Mouse (Mus musculus) liver, adult 2 months (tissue): ENCODE data around the gene Zfp27. TPM values are rescaled to one million over a fixed set of nuclear protein-coding genes. Genes with fewer than 3 reads are reported as not detected.

Experiments
- DNase-seq: peaks from one replicate; pipeline ENCODE4 v3.0.0-alpha.2; 2011; ENCODE audit warnings: low read depth, low spot score; ENCODE audit errors: extremely low read depth
- H3K27ac ChIP-seq: fragments of 200-500 bp; replicated peaks from 2 replicates; pipeline ENCODE4 v1.5.1; 2012; ENCODE audit warnings: low read depth, mild to moderate bottlenecking, control low read depth, inconsistent platforms, low read length; ENCODE audit not compliant: insufficient read depth
- H3K27me3 ChIP-seq: fragments of 200-500 bp; 2 replicates; pipeline ENCODE4 v1.6.1; 2012; ENCODE audit warnings: mild to moderate bottlenecking, moderate library complexity, low read length, inconsistent platforms; ENCODE audit not compliant: control insufficient read depth, insufficient read depth
- H3K36me3 ChIP-seq: fragments of 200-500 bp; 2 replicates; pipeline ENCODE4 v1.6.1; 2012; ENCODE audit warnings: low read length, inconsistent platforms; ENCODE audit not compliant: control insufficient read depth, insufficient read depth
- H3K4me1 ChIP-seq: fragments of 200-500 bp; 2 replicates; pipeline ENCODE4 v1.6.1; 2011; ENCODE audit warnings: low read length; ENCODE audit not compliant: control insufficient read depth, insufficient read depth
- H3K4me3 ChIP-seq: fragments of 200-500 bp; 2 replicates; pipeline ENCODE4 v1.5.1; 2011; ENCODE audit warnings: low read depth, mild to moderate bottlenecking, control low read depth, low read length, moderate library complexity; ENCODE audit not compliant: insufficient read depth
- H3K79me2 ChIP-seq: fragments of 200-500 bp; 2 replicates; pipeline ENCODE4 v1.6.1; 2012; ENCODE audit warnings: inconsistent platforms, mild to moderate bottlenecking, low read length, moderate library complexity; ENCODE audit not compliant: control insufficient read depth, insufficient read depth
- H3K9ac ChIP-seq: fragments of 200-500 bp; 2 replicates; pipeline ENCODE4 v1.6.1; 2012; ENCODE audit warnings: low read depth, mild to moderate bottlenecking, control low read depth, inconsistent platforms, low read length
- CTCF ChIP-seq: fragments of 200-500 bp; IDR thresholded peaks from 2 replicates; pipeline ENCODE4 v1.5.1; 2011; ENCODE audit warnings: low read depth, low read length, control low read depth
- POLR2A ChIP-seq: fragments of 200-500 bp; IDR thresholded peaks from 2 replicates; pipeline ENCODE4 v1.6.1; 2011; ENCODE audit warnings: low read length, control low read depth; ENCODE audit not compliant: insufficient read depth; ENCODE audit errors: extremely low read depth
- WGBS: fragments of 180-500 bp; shearing (Covaris S2); methylation state at CpG from one replicate; pipeline ENCODE4 v1.1.7; 2018; 5-methylcytosine and 5-hydroxymethylcytosine counted together
- polyA plus RNA-seq: library from polyadenylated mRNA; depleted of rRNA; stranded (reverse); fragments of >200 nt; gene quantifications from 2 replicates; pipeline ENCODE4 v1.2.3, GENCODE M21; 2012; rRNA removed
- total RNA-seq: library from RNA; depleted of rRNA; stranded (reverse); fragments of >200 nt; gene quantifications from 2 replicates; pipeline ENCODE4 v1.2.3, GENCODE M21; 2014; rRNA removed

The Zfp27 gene
- total RNA-seq (3.6 and 4.6 TPM in 2 replicates), polyA plus RNA-seq (1.1 and 1.3 TPM in 2 replicates)

DNA sequence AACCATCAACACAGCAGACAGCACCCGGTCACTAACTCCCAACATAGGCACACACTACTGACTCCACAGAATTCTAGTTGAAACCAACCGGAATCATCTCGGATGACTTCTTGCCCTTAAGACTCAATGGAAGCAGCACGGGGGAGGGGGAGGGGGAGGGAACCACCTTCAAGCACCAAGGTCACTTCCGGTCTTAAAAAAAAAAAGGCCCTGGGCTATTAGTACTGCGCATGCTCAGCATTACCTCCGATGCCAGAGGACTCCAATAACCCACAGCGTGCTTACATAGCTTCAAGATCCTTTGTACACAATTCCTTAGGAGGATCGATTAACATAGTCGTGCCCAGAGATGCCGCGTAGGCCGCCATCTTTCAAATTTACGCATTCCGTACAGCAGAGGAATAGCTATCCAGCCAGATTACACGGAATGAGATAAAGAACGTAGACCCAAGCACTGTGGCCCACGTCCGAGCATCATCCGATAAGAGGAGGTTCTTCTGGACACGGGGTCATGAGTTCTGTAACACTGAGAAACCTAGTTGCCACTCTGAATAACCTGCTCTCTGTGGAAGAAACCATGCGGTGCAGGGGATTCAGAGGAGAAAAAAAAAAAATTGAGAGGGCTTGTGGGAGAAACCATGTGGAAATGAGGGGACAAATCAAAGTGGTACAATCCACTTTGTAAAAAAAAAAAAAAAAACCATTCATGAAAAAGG is at the start of gene Zfp27:
Gene Zfp27, minus strand, starts transcription at position 607 of the 716 bp plus-strand sequence.
- TF ChIP-seq CTCF, result no peak
- TF ChIP-seq POLR2A, result no peak
- Histone ChIP-seq H3K9ac (peak within 1 kb of the TSS; percentile 85), H3K79me2 (no peaks in the 10 kb centered on the region; the same call in 1 of the 2 replicates), H3K4me1 (no peaks in the 10 kb centered on the region), H3K4me3 (peak within 1 kb of the TSS; percentile 77), H3K27me3 (no peaks in the 10 kb centered on the region), H3K27ac (peak within 1 kb of the TSS; percentile 81), H3K36me3 (peaks cover 16% of the 10 kb centered on the region)
- under 1% methylated on average over 22 of the region's 22 CpGs for WGBS
- DNase-seq, result peak; percentile 95

GRCm38 (mm10) chr7:29954731-29955130 is 48.4 kb upstream of the Zfp27 start:
- peak overlapping the region; percentile 84; the same call in 1 of the 2 replicates for H3K4me3 ChIP-seq
- no peaks in the 10 kb centered on the region for H3K4me1 ChIP-seq
- no peak overlapping the region for H3K27ac ChIP-seq
- H3K9ac ChIP-seq, result no peak overlapping the region; the same call in 1 of the 2 replicates
- TF ChIP-seq POLR2A (no peak), CTCF (peak; percentile 59)
- H3K79me2 ChIP-seq, result no peaks in the 10 kb centered on the region
- no peaks in the 10 kb centered on the region for H3K27me3 ChIP-seq
- WGBS, result 13% methylated on average over 4 of the region's 4 CpGs
- DNase-seq, result peak; percentile 69
- no peaks in the 10 kb centered on the region for H3K36me3 ChIP-seq

DNA sequence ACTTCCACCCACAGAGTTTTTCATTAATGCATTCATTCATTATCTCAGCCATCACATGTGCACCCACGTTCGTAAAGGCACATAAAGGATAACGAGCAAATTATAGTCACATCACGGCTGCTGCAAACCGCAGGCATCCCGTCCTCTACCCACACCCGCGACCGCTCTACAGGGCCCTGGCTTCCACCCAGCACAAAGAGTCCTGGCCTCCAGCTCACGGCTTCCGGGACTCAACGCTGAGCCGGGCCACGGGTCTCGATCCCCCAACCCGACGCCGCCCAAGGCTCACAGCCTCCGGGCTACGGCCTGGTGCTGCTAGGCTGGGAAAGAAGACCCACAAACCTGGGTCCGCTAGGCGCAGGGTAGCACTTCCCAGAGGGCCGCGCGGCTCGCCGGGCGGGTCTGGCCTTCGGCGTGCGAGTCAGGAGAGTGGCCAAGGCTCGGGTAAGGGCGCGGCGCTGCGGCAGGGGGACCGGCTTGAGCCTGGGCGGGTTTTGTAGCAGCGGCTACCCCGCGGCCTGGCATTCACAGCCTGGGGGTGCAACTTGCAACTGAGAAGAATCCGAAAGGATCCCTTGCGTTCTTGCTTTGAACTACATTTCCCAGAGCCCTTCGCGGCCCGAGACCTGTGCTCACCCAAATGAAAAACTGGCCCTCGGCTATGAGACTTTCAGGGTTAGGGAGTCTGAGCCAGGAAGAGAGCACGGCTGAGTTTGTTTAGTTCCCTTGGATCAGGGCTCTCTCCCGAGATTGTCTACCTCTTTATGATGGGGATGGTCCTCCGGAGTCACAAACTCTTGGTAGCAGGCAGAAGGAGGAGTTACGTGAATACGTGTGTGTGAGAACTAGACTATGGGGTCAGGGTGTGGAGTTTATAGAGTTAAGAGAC is 47.4 kb upstream of the Zfp27 start, which contains the start of gene Zfp74:
Gene Zfp74, minus strand, starts transcription at position 577 of the 889 bp plus-strand sequence.
- H3K27ac ChIP-seq, result peak within 1 kb of the TSS; percentile 85
- peak; percentile 86 for DNase-seq
- H3K4me1 ChIP-seq, result no peaks in the 10 kb centered on the region
- no peaks in the 10 kb centered on the region for H3K79me2 ChIP-seq
- H3K4me3 ChIP-seq, result peak within 1 kb of the TSS; percentile 84
- 1% methylated on average over 52 of the region's 52 CpGs for WGBS
- H3K27me3 ChIP-seq, result no peaks in the 10 kb centered on the region
- no peak for TF ChIP-seq CTCF
- TF ChIP-seq POLR2A, result 0 out of 2 replicates have a peak, but pooled peaks have one; percentile 38
- 0 out of 2 replicates have a peak, but pooled peaks cover 2% of the 10 kb centered on the region for H3K36me3 ChIP-seq
- H3K9ac ChIP-seq, result peak within 1 kb of the TSS; percentile 87

DNA sequence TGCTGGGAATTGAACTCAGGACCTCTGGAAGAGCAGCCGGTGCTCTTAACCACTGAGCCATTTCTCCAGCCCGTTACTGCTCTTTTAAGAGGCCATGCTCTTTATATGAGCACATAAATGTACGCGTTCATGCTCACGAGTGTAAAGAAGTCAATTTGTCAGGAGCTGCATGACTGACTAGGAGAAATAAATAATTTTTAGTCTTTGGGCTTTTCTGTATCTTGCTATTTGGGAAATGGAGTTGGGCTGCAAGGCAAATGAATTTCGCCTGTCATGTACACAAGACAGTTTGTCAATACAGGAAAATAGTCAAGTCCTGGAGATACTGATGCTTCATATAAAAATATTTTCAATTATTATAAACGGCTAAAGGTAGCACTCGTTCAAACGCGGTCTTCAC is 46.7 kb upstream of the Zfp27 start:
- peak overlapping the region; percentile 87; the same call in 1 of the 2 replicates for H3K9ac ChIP-seq
- H3K79me2 ChIP-seq, result no peaks in the 10 kb centered on the region
- 54% methylated on average over 10 of the region's 10 CpGs for WGBS
- no peaks in the 10 kb centered on the region for H3K4me1 ChIP-seq
- no peak for DNase-seq
- H3K27me3 ChIP-seq, result no peaks in the 10 kb centered on the region
- peak overlapping the region; percentile 84; the same call in 1 of the 2 replicates for H3K4me3 ChIP-seq
- H3K27ac ChIP-seq, result no peak overlapping the region
- TF ChIP-seq POLR2A (no peak), CTCF (no peak)
- 0 out of 2 replicates have a peak, but pooled peaks cover 4% of the 10 kb centered on the region for H3K36me3 ChIP-seq

DNA sequence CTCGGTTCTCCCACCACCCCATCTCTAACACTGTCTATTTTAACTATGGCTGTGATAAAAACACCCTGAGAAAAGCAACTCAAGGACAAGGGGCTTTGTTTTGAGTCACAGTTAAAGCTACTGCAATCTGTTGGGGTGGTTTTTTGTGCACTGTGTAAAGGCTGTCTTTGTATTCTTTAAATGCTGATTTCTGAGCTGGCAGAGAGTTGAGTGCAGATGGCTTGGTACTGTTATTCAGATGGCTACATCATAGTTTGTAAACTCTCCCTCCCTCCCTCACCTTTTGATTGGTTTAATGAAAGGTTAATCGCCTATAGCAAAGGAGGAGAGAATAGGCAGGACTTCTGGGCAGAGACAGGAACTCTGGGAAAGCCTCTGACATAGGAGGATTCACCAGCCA is 37.8 kb upstream of the Zfp27 start:
- DNase-seq, result no peak
- Histone ChIP-seq H3K27me3 (no peaks in the 10 kb centered on the region), H3K4me1 (no peaks in the 10 kb centered on the region), H3K27ac (no peak overlapping the region), H3K79me2 (no peaks in the 10 kb centered on the region), H3K36me3 (peaks cover 9% of the 10 kb centered on the region; the same call in 1 of the 2 replicates), H3K9ac (no peak overlapping the region), H3K4me3 (no peak overlapping the region)
- TF ChIP-seq POLR2A (no peak), CTCF (no peak)
- WGBS, result 93% methylated on average over 2 of the region's 2 CpGs
